Mouse (Mus musculus) gastrocnemius, postnatal 10 days (tissue): Measurements from ENCODE around the gene Adcy10. TPM values are rescaled to one million over a fixed set of nuclear protein-coding genes. Genes with fewer than 3 reads are reported as not detected.

Experiments used
- DNase-seq: peaks from one replicate; pipeline ENCODE4 v3.0.0; 2021; ENCODE audit warnings: mixed read lengths
- total RNA-seq, 2 experiments: library from RNA; stranded (reverse); gene quantifications; 2 replicates each; pipeline ENCODE4 v1.2.3; 2021

Gene Adcy10
- total RNA-seq, 2 experiments from 2014 or later: 0.12 TPM; not detected in 1

- DNase-seq: no peak
Observed at GRCm38 (mm10) chr1:165604203-165604602, 119.2 kb downstream of the Adcy10 start.

- DNase-seq: no peak
Observed at GRCm38 (mm10) chr1:165605108-165605507, 120.1 kb downstream of the Adcy10 start.

- DNase-seq: no peak
Observed at GRCm38 (mm10) chr1:165605774-165606173, 120.8 kb downstream of the Adcy10 start.

GRCm38 (mm10) chr1:165608904-165609303 lies 123.9 kb downstream of the Adcy10 start:
- DNase-seq: no peak

GRCm38 (mm10) chr1:165609495-165610320 lies 124.7 kb downstream of the Adcy10 start:
- DNase-seq: no peak

GRCm38 (mm10) chr1:165610321-165610999 lies 125.5 kb downstream of the Adcy10 start:
- DNase-seq: no peak

- no peak for DNase-seq
Observed at GRCm38 (mm10) chr1:165612714-165613113, 127.7 kb downstream of the Adcy10 start.

GRCm38 (mm10) chr1:165613926-165614325 lies 128.9 kb downstream of the Adcy10 start:
- DNase-seq: no peak

- no peak for DNase-seq
Observed at GRCm38 (mm10) chr1:165614793-165615192, 129.8 kb downstream of the Adcy10 start.

- DNase-seq: no peak
Observed at GRCm38 (mm10) chr1:165616652-165617051, 131.7 kb downstream of the Adcy10 start.

- DNase-seq: no peak
Observed at GRCm38 (mm10) chr1:165617166-165617891, 132.3 kb downstream of the Adcy10 start.

GRCm38 (mm10) chr1:165618201-165618624 lies 133.2 kb downstream of the Adcy10 start:
- peak; percentile 70 for DNase-seq

- no peak for DNase-seq
Observed at GRCm38 (mm10) chr1:165625058-165625457, 140.1 kb downstream of the Adcy10 start.

- DNase-seq: no peak
Observed at GRCm38 (mm10) chr1:165625896-165626295, 140.9 kb downstream of the Adcy10 start.

Other genes starting within 250 kb of the Adcy10 start
- gene Tiprl, start 248.2 kb upstream of the Adcy10 start, total RNA-seq: 10 to 100 TPM; 26.4 to 30.0 TPM
- 1 to 10 TPM; 3.9 to 4.2 TPM for gene Gpr161, start 189.4 kb upstream of the Adcy10 start, total RNA-seq
- 100 to 1,000 TPM; 128 to 135 TPM for gene Dcaf6, start 24.7 kb upstream of the Adcy10 start, total RNA-seq
- gene Mpc2, start 24.5 kb upstream of the Adcy10 start, total RNA-seq: 100 to 1,000 TPM; 148 to 186 TPM
- gene Mpzl1, start 149.4 kb downstream of the Adcy10 start, total RNA-seq: 10 to 100 TPM; 34.6 to 46.9 TPM
- gene Rcsd1, start 224.6 kb downstream of the Adcy10 start, total RNA-seq: 100 to 1,000 TPM; 128 to 138 TPM